Mouse (Mus musculus): Measurements from ENCODE around the gene 2210016L21Rik. TPM values are rescaled to one million over a fixed set of nuclear protein-coding genes. Genes with fewer than 3 reads are reported as not detected.
"Not testable (repeated sequence)": the region's sequence is repeated elsewhere in the genome, so short reads cannot be mapped to it uniquely, and the experiment has no call there.

2210016L21Rik gene
- polyA plus RNA-seq, 1 experiment from 2014 or later, result 61.8 TPM

GRCm38 (mm10) chr5:114917357-114917756 lies 24.6 kb upstream of the 2210016L21Rik start:
- not testable (repeated sequence) for H3K9me3 ChIP-seq (replicated peaks); ATAC-seq (ENCODE audit: insufficient number of reproducible peaks, low FRiP score, low TSS enrichment, low read depth); H3K27me3 ChIP-seq; H3K9ac ChIP-seq; H3K4me1 ChIP-seq; H3K36me3 ChIP-seq; H3K4me3 ChIP-seq (replicated peaks); H3K4me2 ChIP-seq (replicated peaks); H3K27ac ChIP-seq (replicated peaks)
- WGBS, result 88% methylated on average over 5 of the region's 5 CpGs

- no peak for ATAC-seq (ENCODE audit: insufficient number of reproducible peaks, low FRiP score, low TSS enrichment, low read depth)
- WGBS, result 70% methylated on average over 19 of the region's 19 CpGs
- Histone ChIP-seq H3K9ac (no peak overlapping the region), H3K27ac (replicated peaks) (no peak overlapping the region), H3K36me3 (no peaks in the 10 kb centered on the region), H3K4me2 (replicated peaks) (no peak overlapping the region), H3K27me3 (no peaks in the 10 kb centered on the region), H3K4me3 (replicated peaks) (no peak overlapping the region), H3K9me3 (replicated peaks) (no peaks in the 10 kb centered on the region), H3K4me1 (peaks cover 3% of the 10 kb centered on the region; the same call in 1 of the 2 replicates)
Observed at GRCm38 (mm10) chr5:114921551-114922365, 20.2 kb upstream of the 2210016L21Rik start.

- Histone ChIP-seq H3K9me3 (replicated peaks) (no peaks in the 10 kb centered on the region), H3K36me3 (no peaks in the 10 kb centered on the region), H3K9ac (no peak overlapping the region), H3K27me3 (no peaks in the 10 kb centered on the region), H3K27ac (replicated peaks) (no peak overlapping the region), H3K4me2 (replicated peaks) (no peak overlapping the region), H3K4me3 (replicated peaks) (no peak overlapping the region), H3K4me1 (peaks cover 3% of the 10 kb centered on the region; the same call in 1 of the 2 replicates)
- ATAC-seq (ENCODE audit: insufficient number of reproducible peaks, low FRiP score, low TSS enrichment, low read depth), result no peak; the same call in 1 of the 2 replicates
- 56% methylated on average over 10 of the region's 10 CpGs for WGBS
Observed at GRCm38 (mm10) chr5:114922366-114922731, 19.6 kb upstream of the 2210016L21Rik start.

- Histone ChIP-seq H3K4me2 (replicated peaks) (peak within 1 kb of the TSS; percentile 43), H3K9me3 (replicated peaks) (no peaks in the 10 kb centered on the region), H3K36me3 (no peaks in the 10 kb centered on the region), H3K4me3 (replicated peaks) (peak within 1 kb of the TSS; percentile 32), H3K27me3 (no peaks in the 10 kb centered on the region), H3K27ac (replicated peaks) (no peak within 1 kb of the TSS), H3K4me1 (peaks cover 3% of the 10 kb centered on the region; the same call in 1 of the 2 replicates), H3K9ac (no peak within 1 kb of the TSS)
- ATAC-seq (ENCODE audit: insufficient number of reproducible peaks, low FRiP score, low TSS enrichment, low read depth), result no peak
- 38% methylated on average over 15 of the region's 15 CpGs for WGBS
Observed at GRCm38 (mm10) chr5:114922998-114923473, 18.9 kb upstream of the 2210016L21Rik start, which contains the start of gene Oasl1. Gene Oasl1, plus strand, starts transcription at chr5:114923240.

- WGBS, result 72% methylated on average over 1 of the region's 1 CpGs
- H3K27me3 ChIP-seq, result no peaks in the 10 kb centered on the region
- no peak overlapping the region for H3K27ac ChIP-seq (replicated peaks)
- H3K9ac ChIP-seq, result no peak overlapping the region
- no peak overlapping the region for H3K4me3 ChIP-seq (replicated peaks)
- ATAC-seq (ENCODE audit: insufficient number of reproducible peaks, low FRiP score, low TSS enrichment, low read depth), result no peak
- H3K9me3 ChIP-seq (replicated peaks), result no peaks in the 10 kb centered on the region
- H3K4me1 ChIP-seq, result peaks cover 3% of the 10 kb centered on the region; the same call in 1 of the 2 replicates
- no peak overlapping the region for H3K4me2 ChIP-seq (replicated peaks)
- no peaks in the 10 kb centered on the region for H3K36me3 ChIP-seq
Observed at GRCm38 (mm10) chr5:114926153-114926684, 15.7 kb upstream of the 2210016L21Rik start.

GRCm38 (mm10) chr5:114926753-114927152 lies 15.2 kb upstream of the 2210016L21Rik start:
- Histone ChIP-seq H3K4me2 (replicated peaks) (no peak overlapping the region), H3K9ac (no peak overlapping the region), H3K4me3 (replicated peaks) (no peak overlapping the region), H3K9me3 (replicated peaks) (no peaks in the 10 kb centered on the region), H3K27ac (replicated peaks) (no peak overlapping the region), H3K4me1 (peaks cover 3% of the 10 kb centered on the region; the same call in 1 of the 2 replicates), H3K27me3 (no peaks in the 10 kb centered on the region), H3K36me3 (no peaks in the 10 kb centered on the region)
- 79% methylated on average over 9 of the region's 9 CpGs for WGBS
- no peak for ATAC-seq (ENCODE audit: insufficient number of reproducible peaks, low FRiP score, low TSS enrichment, low read depth)

GRCm38 (mm10) chr5:114931626-114932025 lies 10.3 kb upstream of the 2210016L21Rik start:
- Histone ChIP-seq H3K27ac (replicated peaks) (no peak overlapping the region), H3K36me3 (no peaks in the 10 kb centered on the region), H3K9me3 (replicated peaks) (no peaks in the 10 kb centered on the region), H3K4me3 (replicated peaks) (no peak overlapping the region), H3K9ac (no peak overlapping the region), H3K27me3 (no peaks in the 10 kb centered on the region), H3K4me2 (replicated peaks) (no peak overlapping the region), H3K4me1 (no peaks in the 10 kb centered on the region)
- ATAC-seq (ENCODE audit: insufficient number of reproducible peaks, low FRiP score, low TSS enrichment, low read depth), result no peak
- 57% methylated on average over 5 of the region's 5 CpGs for WGBS

- Histone ChIP-seq H3K27me3 (no peaks in the 10 kb centered on the region), H3K9ac (no peak overlapping the region), H3K4me2 (replicated peaks) (no peak overlapping the region), H3K36me3 (no peaks in the 10 kb centered on the region), H3K4me3 (replicated peaks) (no peak overlapping the region), H3K27ac (replicated peaks) (no peak overlapping the region), H3K4me1 (no peaks in the 10 kb centered on the region), H3K9me3 (replicated peaks) (no peaks in the 10 kb centered on the region)
- WGBS, result 81% methylated on average over 8 of the region's 8 CpGs
- no peak for ATAC-seq (ENCODE audit: insufficient number of reproducible peaks, low FRiP score, low TSS enrichment, low read depth)
Observed at GRCm38 (mm10) chr5:114933206-114933605, 8.8 kb upstream of the 2210016L21Rik start.

GRCm38 (mm10) chr5:114935838-114936237 lies 6.1 kb upstream of the 2210016L21Rik start:
- whole genome bisulfite sequencing, result 29% methylated on average over 3 of the region's 3 CpGs
- Histone ChIP-seq H3K27ac (replicated peaks) (no peak overlapping the region), H3K9me3 (replicated peaks) (no peaks in the 10 kb centered on the region), H3K27me3 (no peaks in the 10 kb centered on the region), H3K36me3 (no peaks in the 10 kb centered on the region), H3K4me2 (replicated peaks) (no peak overlapping the region), H3K4me1 (no peaks in the 10 kb centered on the region), H3K9ac (no peak overlapping the region), H3K4me3 (replicated peaks) (no peak overlapping the region)
- peak; percentile 37; the same call in 1 of the 2 replicates for ATAC-seq (ENCODE audit: insufficient number of reproducible peaks, low FRiP score, low TSS enrichment, low read depth)

- not testable (repeated sequence) for H3K27me3 ChIP-seq; ATAC-seq (ENCODE audit: insufficient number of reproducible peaks, low FRiP score, low TSS enrichment, low read depth); H3K4me1 ChIP-seq; H3K9me3 ChIP-seq (replicated peaks); H3K9ac ChIP-seq; H3K27ac ChIP-seq (replicated peaks)
- Histone ChIP-seq H3K4me2 (replicated peaks) (0 out of 2 replicates have a peak overlapping the region, but pooled peaks have one; percentile 77), H3K4me3 (replicated peaks) (peak overlapping the region; percentile 96; the same call in 1 of the 2 replicates), H3K36me3 (peaks cover 10% of the 10 kb centered on the region)
- WGBS, result 56% methylated on average over 3 of the region's 3 CpGs
Observed at GRCm38 (mm10) chr5:114941138-114941537, 820 bp upstream of the 2210016L21Rik start.

- WGBS, result 31% methylated on average over 4 of the region's 4 CpGs
- Histone ChIP-seq H3K4me2 (replicated peaks) (peak overlapping the region; percentile 77), H3K27ac (replicated peaks) (no peak overlapping the region; the same call in 1 of the 2 replicates), H3K9ac (0 out of 2 replicates have a peak overlapping the region, but pooled peaks have one; percentile 91), H3K9me3 (replicated peaks) (no peaks in the 10 kb centered on the region), H3K4me3 (replicated peaks) (peak overlapping the region; percentile 96), H3K27me3 (no peaks in the 10 kb centered on the region), H3K4me1 (peaks cover 5% of the 10 kb centered on the region; the same call in 1 of the 2 replicates), H3K36me3 (peaks cover 27% of the 10 kb centered on the region)
- no peak for ATAC-seq (ENCODE audit: insufficient number of reproducible peaks, low FRiP score, low TSS enrichment, low read depth)
Observed at GRCm38 (mm10) chr5:114942766-114943130, 790 bp downstream of the 2210016L21Rik start.

All from embryonic facial prominence, embryonic 15.5 days (tissue).